Mouse (Mus musculus): ENCODE measurements around the gene Cxcl12.

Gene Cxcl12

DNA sequence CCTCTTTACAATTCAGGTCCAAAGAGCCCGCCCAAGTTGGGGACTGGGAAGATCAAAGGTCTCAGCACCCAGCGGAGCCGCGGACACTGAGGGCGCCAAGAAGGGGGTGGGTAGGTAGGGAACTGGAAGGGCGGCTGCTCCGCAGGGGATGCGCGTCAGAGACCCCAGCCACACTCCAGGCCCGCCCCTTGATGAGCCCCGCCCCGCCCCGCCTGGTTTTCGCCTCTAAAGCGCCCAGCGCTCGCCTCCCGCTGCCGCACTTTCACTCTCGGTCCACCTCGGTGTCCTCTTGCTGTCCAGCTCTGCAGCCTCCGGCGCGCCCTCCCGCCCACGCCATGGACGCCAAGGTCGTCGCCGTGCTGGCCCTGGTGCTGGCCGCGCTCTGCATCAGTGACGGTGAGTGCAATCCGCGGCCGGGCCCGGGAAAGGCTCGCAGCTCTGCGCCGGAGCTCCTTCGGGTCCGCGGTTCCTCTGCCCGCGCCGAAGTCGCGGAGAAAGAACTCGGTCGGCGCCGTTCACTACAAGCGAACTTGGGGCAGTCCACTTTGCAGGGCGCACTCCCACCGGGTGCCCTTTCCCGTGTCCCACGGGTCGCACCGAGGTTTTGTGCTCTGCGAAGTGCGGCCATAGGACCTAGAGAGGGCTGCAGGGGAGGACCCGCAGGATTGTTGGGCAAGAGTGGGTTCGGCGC lies at the start of gene Cxcl12:
TSS of gene Cxcl12 (plus strand) at position 215 of the 691 bp plus-strand sequence.
- no peak for DNase-seq (ENCODE audit: low read depth, low spot score)

DNA sequence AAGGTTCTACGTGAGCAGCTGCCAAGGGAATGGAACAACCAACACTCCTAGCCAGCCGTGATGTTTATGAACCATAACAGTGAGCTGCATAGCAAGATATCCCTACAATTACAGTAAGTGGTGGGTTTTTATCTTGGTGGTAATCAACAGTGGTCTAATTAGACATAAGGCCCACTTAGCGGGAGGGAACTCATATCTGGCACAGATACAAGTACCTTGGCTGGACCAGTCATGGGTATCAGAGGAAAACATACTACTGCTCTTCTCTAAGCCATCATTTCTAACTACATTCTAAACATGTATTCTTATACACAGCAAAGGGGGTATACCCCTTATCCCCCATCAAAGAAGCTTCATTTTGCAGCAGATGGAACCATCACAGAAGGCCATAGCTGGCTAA lies 46.3 kb upstream of the Cxcl12 start:
- DNase-seq (ENCODE audit: low read depth, low spot score), result no peak

DNA sequence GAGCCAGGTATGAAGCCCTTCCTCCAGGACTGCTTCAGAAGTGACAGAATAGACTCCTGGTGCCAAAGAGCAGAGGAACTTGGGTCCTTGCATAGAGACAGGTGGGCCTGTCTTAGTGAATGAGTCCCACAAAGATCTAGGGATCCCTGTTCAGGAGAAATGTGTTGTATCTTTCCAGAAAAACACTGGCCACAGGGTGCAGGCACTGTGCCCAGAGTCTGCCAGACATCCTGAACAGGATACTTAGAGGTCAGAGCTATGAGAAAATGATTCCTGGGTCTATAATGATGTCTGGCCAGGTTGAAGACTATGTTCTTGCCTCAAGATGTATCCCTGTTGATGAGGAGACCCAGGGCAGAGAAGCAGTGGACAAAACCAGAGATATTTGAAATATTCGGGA lies 42.0 kb upstream of the Cxcl12 start:
- DNase-seq (ENCODE audit: low read depth, low spot score), result no peak

DNA sequence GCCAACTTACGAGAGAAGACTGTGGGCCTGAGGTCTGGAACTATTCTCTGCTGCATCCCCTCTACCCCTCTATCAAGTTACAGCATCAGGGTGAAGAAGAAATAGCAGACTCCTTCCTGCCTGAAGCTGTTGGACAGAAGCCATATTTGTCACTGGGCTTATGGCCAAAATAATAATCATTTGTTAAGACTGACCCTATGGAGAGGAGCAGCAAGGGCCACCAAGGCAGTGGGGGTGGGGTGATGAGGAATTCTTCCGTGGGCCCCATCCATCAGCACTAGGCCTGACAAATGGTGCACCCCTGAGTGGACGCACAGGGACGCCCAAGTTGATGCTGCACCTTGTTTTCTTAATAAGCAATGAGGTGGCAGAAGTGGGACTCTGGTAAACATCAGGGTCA lies 38.9 kb upstream of the Cxcl12 start:
- DNase-seq (ENCODE audit: low read depth, low spot score), result no peak

DNA sequence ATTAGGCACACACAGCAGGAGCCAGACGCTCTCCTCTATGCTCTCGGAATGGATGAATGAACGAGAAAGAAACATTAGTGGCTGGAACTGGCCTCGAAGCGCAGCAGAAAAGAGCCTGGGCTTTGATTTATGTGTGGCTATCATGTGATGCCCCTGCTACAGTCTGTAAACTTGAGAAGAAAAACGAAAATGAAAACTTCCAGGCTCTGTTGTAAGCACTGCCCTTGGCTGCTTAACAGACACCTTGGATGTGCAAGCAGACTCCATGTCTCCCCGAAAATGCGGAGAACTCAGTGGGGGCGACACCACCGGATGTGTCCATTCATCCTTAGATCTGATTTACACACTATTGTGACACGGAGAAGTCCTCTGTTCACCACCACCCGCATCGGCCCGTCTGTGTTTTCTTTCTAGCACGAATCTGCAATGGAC lies 37.6 kb upstream of the Cxcl12 start:
- no peak for DNase-seq (ENCODE audit: low read depth, low spot score)

DNA sequence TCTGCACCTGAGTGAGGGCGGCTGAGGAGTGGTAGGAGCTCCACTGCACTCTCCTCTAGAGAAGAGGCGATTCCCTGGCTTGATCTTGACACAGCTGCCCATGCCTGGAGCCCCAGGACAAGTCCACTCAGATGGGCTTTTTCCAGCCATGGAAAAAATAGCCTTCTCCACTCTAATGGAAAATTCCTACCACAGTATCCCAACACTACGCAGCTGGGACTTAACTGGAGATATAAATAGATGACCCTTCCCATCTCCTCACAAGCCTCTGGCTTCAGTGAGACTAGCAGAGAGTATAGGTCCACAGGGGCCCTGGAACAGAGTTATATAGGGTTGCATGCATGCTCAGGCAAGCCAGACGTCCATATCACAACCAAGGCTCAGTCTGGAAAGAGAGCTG lies 33.8 kb upstream of the Cxcl12 start:
- no peak for DNase-seq (ENCODE audit: low read depth, low spot score)

DNA sequence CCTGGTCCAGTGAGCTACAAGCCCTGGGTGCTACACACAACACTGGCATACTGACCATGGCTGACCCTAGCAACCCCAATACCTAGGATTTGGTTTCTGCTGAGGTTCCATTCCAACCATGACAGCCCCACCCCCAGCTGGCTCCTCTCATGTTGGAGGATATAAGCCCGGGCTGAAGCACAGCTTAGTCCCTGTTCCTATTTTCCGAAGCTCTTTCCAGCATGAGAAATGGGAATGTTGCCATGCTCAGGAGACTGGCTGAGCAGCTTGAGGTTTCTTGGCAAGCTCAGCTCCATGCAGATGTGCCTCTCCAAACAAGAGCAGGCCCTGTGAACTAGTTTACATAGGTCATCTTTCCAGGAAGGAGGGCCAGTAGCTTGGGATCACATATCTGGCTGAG lies 30.6 kb upstream of the Cxcl12 start:
- no peak for DNase-seq (ENCODE audit: low read depth, low spot score)

DNA sequence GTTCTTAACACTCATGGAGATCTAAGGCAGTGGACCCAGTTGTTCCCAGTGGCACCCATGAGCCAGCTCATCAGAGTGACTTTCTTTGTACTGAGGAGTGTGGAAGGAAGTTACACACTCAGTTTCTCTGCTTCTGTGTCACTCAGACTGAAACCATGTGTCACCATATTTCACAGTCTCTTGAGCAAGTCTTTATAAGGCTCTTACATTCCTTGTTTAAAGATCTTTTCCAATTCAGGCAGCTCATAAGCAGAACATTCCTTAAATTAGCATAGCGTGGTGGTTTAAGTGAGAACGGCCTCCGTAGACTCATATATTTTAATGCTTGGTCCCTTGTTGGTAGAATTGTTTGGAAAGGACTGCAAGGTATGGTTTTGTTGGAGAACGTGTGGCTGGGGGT lies 27.4 kb upstream of the Cxcl12 start:
- no peak for DNase-seq (ENCODE audit: low read depth, low spot score)

DNA sequence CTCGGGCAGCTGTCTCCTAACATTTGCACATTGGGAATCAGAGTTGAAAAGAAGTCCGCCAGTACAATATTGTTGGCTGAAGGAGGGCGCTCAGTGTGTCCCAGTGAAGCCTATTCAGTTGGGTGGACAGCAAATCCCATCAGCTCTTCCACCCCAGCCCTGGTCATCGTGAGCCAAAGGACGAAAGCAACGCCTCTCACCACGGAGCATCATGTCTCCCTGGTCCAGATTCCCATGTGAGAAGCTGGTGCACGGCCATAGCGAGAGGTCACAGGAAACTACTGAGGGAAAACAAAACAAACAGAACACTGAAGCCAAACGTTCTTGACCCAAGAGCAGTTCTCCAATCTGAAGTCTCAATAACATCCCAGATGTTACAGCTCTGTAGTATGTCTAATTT lies 21.4 kb upstream of the Cxcl12 start:
- no peak for DNase-seq (ENCODE audit: low read depth, low spot score)

DNA sequence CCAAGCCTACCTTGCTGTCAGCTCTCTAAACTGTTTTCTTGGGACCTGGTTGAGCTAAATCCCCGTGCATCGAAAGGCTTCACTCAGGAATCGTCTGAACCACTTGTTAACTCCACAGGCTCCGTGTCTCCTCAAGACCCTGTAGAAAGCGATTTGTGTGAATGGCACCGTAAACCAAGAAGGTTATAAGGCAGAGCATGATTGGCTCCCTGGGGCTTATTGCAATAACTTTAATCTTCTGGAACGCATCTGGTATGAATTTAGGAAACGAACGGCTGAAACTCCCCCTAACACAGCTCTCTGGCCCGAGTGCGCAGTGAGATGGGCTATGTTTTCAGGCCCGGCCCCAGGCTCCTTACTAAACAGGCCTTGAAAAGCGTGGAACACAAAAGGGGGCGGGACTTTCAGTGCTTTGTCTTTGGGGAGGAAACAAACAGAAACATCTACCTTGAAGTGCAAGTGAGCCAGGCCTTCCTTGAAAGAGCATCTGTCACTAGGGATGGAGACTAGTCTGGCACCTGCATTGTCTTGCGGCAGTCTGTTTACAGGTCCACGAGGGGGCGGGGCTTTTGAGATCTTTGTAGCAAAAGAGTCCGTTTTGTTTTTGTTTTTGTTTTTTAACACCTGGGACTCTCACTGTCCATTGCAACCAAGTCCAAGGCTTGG lies 16.7 kb upstream of the Cxcl12 start:
- no peak for DNase-seq (ENCODE audit: low read depth, low spot score)

DNA sequence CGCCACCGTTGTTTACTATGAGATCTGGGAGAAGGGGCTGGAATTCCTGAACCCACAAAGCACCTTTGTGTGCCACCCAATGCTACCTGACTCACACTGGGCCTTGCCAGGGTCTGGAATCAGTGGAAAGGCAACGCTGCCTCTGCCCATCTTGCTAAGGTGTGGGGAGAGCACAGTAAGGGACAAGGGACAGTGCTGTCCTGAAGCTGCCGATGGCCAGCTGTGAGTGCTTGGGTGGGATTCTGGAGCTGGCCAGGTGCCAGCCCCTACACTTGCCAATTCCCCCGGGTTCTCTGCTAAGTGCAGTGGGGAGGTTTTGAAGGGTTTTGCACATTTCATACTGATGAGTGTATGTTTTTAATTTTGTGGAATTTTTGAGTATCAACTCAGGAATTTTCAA lies 15.3 kb upstream of the Cxcl12 start:
- DNase-seq (ENCODE audit: low read depth, low spot score), result no peak

DNA sequence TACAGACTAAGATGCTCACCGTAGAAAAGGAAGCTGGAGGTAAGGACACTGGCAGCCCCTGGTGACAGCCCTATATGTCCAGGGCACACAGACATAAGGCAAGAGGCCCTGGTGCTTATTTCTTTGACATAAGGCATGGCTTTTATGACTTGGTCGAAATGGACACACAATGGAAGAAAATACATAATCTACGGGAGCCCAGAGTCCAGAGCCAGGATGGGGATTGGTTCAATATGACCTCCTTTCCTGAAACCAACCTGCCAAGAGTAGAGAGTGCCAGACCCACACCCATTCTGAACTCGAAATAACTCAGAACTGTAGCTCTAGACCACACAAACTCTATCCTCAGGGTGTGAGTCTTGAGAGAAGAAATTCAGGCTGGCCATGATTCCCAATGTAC lies 11.5 kb upstream of the Cxcl12 start:
- DNase-seq (ENCODE audit: low read depth, low spot score), result no peak

DNA sequence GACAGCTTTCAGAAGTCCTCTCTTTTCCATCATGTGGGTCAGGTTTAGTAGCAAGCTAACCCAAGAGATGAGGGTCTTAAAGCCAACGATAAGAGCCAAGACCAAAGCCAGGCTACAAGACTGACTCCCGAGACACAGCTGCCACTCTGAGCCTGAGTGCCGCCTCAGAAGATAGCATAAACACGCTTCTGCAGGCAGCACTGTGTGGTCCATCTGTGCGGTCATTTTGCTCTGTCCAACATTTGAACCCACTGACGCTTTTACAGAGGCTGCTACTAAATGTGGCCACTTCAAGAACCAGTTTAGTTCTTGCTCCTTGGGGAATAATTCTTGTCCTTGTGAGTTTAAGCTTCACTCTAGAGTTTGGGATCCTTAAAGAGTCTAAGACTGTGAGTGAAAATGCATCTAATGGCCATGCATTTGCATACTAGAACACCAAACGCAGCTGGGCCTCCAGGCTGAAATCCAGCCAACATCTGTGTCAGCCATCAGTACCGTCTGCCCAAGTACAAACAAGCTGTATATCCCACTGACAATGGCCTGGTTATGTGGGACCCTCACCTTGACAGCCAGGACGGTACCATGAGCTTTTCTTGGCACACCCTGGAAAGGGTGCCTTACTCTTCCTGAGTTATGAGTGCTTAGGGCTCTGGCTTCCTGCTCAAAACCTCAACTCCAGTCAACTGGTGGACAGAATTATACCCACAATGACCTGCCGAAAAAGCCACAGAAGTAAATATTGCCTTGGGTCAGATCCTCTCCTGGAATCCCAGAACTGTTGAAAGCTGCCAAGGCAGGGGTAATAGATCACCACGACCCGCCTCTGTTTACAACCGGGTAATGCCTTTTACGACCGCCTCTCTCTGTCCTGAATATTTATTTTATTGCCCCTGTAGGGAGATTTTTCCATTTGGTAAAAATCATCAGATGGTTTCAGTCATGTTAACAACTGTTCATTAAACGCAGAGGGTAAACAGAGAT lies 8.3 kb upstream of the Cxcl12 start:
- no peak for DNase-seq (ENCODE audit: low read depth, low spot score)

DNA sequence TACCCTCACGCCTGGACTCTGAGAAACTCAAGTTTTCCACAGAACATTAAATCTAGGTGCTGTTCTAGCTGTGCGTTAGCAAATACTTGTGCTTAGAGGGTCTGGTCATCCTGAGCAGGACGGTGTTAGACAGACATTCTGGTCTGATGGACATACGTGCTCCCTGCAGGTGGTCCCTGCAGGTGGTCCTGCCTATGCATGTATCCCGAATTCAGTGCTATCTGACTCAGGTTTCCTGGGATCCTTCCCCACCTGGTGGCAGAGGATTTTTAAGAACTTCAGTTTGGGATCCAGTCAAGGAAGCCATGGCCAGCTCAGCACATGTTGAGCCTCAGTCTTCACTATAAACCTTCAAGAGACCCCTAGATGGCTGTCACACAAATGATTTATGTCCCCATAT lies 4.8 kb upstream of the Cxcl12 start:
- no peak for DNase-seq (ENCODE audit: low read depth, low spot score)

DNA sequence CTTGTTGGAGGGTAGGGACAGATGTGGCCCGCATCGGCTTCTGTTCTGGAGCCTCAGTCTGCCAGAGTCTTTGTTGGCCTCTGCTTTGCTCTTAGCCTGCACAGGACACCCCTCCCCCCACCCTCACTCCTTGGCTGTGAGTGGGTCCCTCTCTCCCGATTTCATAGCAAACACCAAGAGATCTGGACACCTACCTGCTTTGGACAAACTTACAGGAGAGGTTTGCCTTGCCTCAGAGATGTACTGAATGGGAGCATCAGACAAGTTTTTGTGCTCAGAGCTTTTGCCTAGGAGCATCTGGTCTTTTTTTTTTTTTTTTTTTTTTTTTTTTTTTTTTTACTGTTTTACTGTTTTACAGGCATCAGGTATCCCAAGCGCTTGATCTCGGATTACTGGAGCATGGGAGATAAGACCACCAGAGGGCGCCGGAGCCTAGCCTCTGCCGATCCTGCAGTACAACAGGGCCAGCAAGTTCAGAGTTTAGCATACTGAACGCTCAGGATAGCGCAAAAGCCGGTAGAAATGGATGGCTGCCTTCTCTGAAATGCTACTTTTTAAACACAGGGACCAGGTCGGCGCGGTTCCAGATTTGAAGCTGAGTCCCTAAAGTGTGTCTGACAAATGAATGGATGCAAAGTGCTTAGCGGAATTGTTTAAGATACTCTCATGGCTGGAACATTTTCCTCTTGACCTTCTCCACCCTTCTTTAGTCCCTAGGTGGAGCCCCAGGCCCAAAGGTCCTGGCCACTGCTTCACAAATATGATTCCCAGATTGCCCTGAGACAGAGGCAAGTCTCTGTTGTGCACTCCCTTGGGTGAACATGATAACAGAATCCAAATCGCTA lies 1.5 kb upstream of the Cxcl12 start:
- peak; percentile 82 for DNase-seq (ENCODE audit: low read depth, low spot score)

DNA sequence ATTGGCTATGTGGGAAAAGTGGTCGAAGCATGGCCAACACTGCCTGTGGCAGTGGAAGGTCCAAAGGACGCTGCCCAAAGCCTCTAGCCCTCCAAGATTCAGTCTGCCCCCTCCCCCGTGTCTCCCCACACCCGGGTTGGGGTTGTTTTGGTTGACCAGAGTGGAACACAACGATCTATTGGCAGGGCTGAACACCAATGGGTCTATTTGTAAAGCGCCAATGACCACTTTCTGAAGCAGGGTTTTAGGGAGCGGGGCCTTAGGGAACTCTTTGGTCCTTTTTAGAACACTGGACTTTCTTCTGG lies 957 bp upstream of the Cxcl12 start:
- no peak for DNase-seq (ENCODE audit: low read depth, low spot score)

DNA sequence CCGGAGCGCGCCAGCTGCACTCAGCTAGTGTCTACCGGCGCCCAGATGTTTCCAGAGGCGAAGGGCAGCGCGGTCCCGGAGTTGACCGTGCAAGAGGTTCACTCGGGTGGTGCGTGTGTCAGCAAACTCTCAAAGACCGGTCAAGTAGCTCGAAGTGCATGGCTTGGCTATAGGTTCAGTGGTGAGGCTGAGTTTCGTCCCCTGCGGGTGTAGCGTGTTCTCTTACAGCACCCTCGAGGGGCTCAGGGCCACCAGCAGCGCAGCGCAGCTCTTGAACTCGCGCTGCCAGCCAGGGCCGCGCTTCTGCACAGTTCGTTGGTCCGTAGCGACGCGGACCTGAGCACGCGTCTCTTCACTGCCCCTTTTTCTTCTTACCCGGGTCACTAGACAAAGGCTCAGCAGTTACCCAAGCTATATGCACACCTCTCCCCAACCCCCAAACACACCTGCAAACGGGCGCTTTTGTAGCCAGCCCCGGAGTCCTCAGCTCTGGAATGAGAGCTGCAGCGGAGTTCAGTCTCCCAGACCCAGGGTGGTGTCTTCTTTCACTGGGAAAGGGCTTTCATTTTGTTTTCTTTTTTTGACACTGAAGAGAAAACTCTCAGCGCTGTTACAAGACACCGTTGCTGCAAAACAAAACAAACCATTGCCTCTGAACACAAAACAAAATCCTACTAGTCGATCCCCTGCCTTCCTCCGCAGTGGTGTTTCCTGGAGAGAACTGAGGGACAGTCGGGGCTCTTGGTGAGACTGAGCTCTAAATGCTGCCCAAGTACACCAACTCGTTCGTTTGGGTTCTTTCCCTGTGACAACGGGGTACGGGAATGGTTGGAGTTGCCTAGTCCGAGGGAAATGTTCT lies 945 bp downstream of the Cxcl12 start:
- no peak for DNase-seq (ENCODE audit: low read depth, low spot score)

DNA sequence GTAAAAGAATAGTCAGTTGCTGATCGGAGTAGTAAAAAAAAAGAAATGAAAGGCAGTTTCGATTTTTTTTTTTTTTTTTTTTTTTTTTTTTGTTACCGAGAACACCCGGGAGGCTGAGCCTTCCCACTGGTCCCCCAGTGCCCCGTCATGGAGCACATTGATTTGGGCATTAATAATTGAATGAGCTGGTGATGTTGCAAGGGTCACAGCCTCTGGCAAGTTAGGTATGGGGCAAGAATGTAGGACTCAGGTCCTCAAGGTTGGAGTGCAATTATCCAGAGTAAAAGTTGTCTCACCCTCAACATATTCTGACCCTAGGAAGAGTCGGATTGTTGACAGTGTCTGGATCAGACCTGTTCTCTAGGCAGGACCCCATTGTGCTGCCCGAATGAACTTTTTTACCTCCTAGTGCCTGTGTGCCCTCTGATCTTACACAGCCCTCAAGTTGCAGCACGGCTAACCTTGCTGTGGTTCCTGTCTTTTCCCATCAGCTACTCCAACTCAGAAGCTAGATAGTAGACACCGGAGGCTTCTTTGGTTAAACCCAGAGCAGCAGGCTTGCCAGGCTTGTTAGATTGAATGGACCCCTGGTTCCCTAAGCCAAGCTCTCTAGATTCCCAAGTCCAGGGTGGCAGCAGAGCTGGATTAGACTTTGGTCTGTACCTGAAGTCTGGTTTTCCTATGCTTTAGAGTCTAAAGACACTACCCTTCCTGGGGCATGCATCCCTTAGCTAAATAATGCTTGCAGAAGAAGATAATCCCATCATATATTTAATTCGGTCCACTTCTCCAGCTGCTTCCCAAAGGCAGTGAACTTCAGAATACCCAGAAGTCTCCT lies 1.8 kb downstream of the Cxcl12 start:
- no peak for DNase-seq (ENCODE audit: low read depth, low spot score)

DNA sequence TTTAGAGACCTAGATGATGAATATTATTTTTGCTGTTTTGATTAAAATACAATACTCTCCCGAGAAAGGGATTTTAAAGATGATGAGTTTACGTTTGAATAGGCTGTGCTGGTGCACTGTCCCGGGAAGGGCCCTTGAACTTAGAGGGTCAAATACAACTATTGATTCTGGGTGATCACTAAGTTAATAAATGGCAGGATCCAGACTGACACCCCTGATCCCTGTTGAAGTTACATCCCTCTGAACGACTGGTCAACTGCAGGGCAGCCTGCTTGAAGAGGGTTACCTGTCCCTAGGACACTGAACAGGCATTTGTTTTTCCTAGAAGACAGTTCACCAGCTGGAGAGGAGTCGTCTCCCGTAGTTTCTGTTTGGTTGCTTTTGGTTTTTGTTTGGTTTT lies 4.0 kb downstream of the Cxcl12 start:
- DNase-seq (ENCODE audit: low read depth, low spot score), result no peak

DNA sequence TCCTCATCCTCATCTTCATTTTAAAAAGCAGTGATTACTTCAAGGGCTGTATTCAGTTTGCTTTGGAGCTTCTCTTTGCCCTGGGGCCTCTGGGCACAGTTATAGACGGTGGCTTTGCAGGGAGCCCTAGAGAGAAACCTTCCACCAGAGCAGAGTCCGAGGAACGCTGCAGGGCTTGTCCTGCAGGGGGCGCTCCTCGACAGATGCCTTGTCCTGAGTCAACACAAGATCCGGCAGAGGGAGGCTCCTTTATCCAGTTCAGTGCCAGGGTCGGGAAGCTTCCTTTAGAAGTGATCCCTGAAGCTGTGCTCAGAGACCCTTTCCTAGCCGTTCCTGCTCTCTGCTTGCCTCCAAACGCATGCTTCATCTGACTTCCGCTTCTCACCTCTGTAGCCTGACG lies 5.5 kb downstream of the Cxcl12 start:
- no peak for DNase-seq (ENCODE audit: low read depth, low spot score)
